Comparison of ENCODE assay signal across 15 mouse cellular contexts in genomic region chr15:68435961-68436360, GRCm38 (mm10).
DNase-seq lines count a peak whose midpoint lies in the region; ATAC-seq lines count a peak whose summit lies in the region.
"Had no signal": no experiment of that assay in that cellular context is flagged by ENCODE, and none has a peak within 500 bp of the region (broad histone marks: within the 10 kb centered on the region; RNA-seq: fewer than 3 reads in every experiment).

No protein-coding gene starts in this region.

- 40% methylated on average over 3 of the region's 3 CpGs for WGBS in heart, embryonic 11.5 days (ENCODE audit: insufficient replicate concordance)
- WGBS in forebrain, embryonic 12.5 days: 67% methylated on average over 3 of the region's 3 CpGs

- no peak overlapping the region for H3K4me3 ChIP-seq in heart, embryonic 11.5 days (ENCODE audit: low read depth, low read length)
- H3K4me3 ChIP-seq in forebrain, embryonic 12.5 days (replicated peaks): no peak overlapping the region
- H3K4me3 ChIP-seq: forebrain, embryonic 15.5 days; heart, embryonic 10.5 days; liver, embryonic 13.5 days had no signal

- H3K36me3 ChIP-seq in heart, embryonic 11.5 days (ENCODE audit: control insufficient read depth, insufficient read depth, low read length): no peaks in the 10 kb centered on the region
- H3K36me3 ChIP-seq in forebrain, embryonic 12.5 days (replicated peaks): no peaks in the 10 kb centered on the region
- H3K36me3 ChIP-seq: forebrain, embryonic 15.5 days; heart, embryonic 10.5 days; liver, embryonic 13.5 days had no signal

- no peak overlapping the region for H3K9ac ChIP-seq in heart, embryonic 11.5 days (ENCODE audit: low read depth, low read length)
- H3K9ac ChIP-seq in forebrain, embryonic 12.5 days: no peak overlapping the region
- H3K9ac ChIP-seq: forebrain, embryonic 15.5 days; liver, embryonic 13.5 days had no signal

- no peak for ATAC-seq in heart, embryonic 11.5 days (replicated peaks; ENCODE audit: insufficient number of reproducible peaks, low FRiP score, low TSS enrichment)
- no peak for ATAC-seq in forebrain, embryonic 12.5 days (ENCODE audit: low FRiP score)
- ATAC-seq: forebrain, embryonic 15.5 days; hindbrain, embryonic 16.5 days had no signal

- H3K9me3 ChIP-seq in heart, embryonic 11.5 days (replicated peaks; ENCODE audit: control insufficient read depth, low read length): no peaks in the 10 kb centered on the region
- H3K9me3 ChIP-seq in forebrain, embryonic 12.5 days: no peaks in the 10 kb centered on the region
- H3K9me3 ChIP-seq: forebrain, embryonic 15.5 days; heart, embryonic 10.5 days; liver, embryonic 13.5 days had no signal

- DNase-seq in heart, adult 11 months: peak; percentile 85
- DNase-seq in right cerebral cortex, adult 18-20 months: peak; percentile 72
- no peak for DNase-seq in right cerebral cortex, postnatal 4 days
- DNase-seq in layer of hippocampus, adult 9-11 months: peak; percentile 49
- DNase-seq in thymus, postnatal 36 days: no peak
- no peak for DNase-seq in spleen, postnatal 36 days (ENCODE audit: low spot score in 2 of 2)
- DNase-seq: liver, embryonic 13.5 days had no signal

- no peaks in the 10 kb centered on the region for H3K4me1 ChIP-seq in heart, embryonic 11.5 days (ENCODE audit: control insufficient read depth, insufficient read depth, low read length)
- H3K4me1 ChIP-seq in forebrain, embryonic 12.5 days: no peaks in the 10 kb centered on the region
- H3K4me1 ChIP-seq: forebrain, embryonic 15.5 days; heart, embryonic 10.5 days; liver, embryonic 13.5 days had no signal

- no peak overlapping the region for H3K27ac ChIP-seq in heart, embryonic 11.5 days (ENCODE audit: low read depth, low read length)
- H3K27ac ChIP-seq in forebrain, embryonic 12.5 days: no peak overlapping the region
- H3K27ac ChIP-seq: forebrain, embryonic 15.5 days; heart, embryonic 10.5 days; kidney, postnatal 0 days; liver, embryonic 13.5 days; macrophage had no signal

- no peaks in the 10 kb centered on the region for H3K27me3 ChIP-seq in heart, embryonic 11.5 days (ENCODE audit: control insufficient read depth, insufficient read depth, low read length)
- H3K27me3 ChIP-seq in forebrain, embryonic 12.5 days: no peaks in the 10 kb centered on the region
- H3K27me3 ChIP-seq: CH12.LX; forebrain, embryonic 15.5 days; liver, embryonic 13.5 days had no signal

- H3K4me2 ChIP-seq in heart, embryonic 11.5 days: no peak overlapping the region
- H3K4me2 ChIP-seq in forebrain, embryonic 12.5 days: no peak overlapping the region
- H3K4me2 ChIP-seq: forebrain, embryonic 15.5 days; liver, embryonic 13.5 days had no signal

Comparison
In these comparisons a context has a peak if more than half of its experiments do, and no peak if none do; other contexts are left out.
1. DNase-seq: peak in heart, adult 11 months (single experiment), right cerebral cortex, adult 18-20 months (single experiment) and layer of hippocampus, adult 9-11 months (single experiment); none in right cerebral cortex, postnatal 4 days (single experiment), thymus, postnatal 36 days (0 of 2) and spleen, postnatal 36 days (0 of 2).